Mouse (Mus musculus) thymus, adult 2 months (tissue): Measurements from ENCODE around the gene Nuak2.

Experiments used
- CTCF ChIP-seq: fragments of 200-500 bp; IDR thresholded peaks from 2 replicates; pipeline ENCODE4 v1.5.1; 2012; ENCODE audit warnings: mild to moderate bottlenecking, control low read depth, low read length, moderate library complexity, borderline replicate concordance; ENCODE audit not compliant: control insufficient read depth, poor library complexity, insufficient read depth; ENCODE audit errors: extremely low read depth
- POLR2A ChIP-seq: fragments of 200-500 bp; IDR thresholded peaks from 2 replicates; pipeline ENCODE4 v1.6.1; 2012; ENCODE audit warnings: mild to moderate bottlenecking, low read length, control low read depth, moderate library complexity; ENCODE audit not compliant: control insufficient read depth, poor library complexity, insufficient read depth; ENCODE audit errors: extremely low read depth

GRCm38 (mm10) chr1:132289965-132290364, 26.0 kb upstream of the Nuak2 start:
- TF ChIP-seq CTCF = no peak
- TF ChIP-seq POLR2A = no peak
